ENCODE assay signal across 8 mouse cellular contexts in the genomic region with DNA sequence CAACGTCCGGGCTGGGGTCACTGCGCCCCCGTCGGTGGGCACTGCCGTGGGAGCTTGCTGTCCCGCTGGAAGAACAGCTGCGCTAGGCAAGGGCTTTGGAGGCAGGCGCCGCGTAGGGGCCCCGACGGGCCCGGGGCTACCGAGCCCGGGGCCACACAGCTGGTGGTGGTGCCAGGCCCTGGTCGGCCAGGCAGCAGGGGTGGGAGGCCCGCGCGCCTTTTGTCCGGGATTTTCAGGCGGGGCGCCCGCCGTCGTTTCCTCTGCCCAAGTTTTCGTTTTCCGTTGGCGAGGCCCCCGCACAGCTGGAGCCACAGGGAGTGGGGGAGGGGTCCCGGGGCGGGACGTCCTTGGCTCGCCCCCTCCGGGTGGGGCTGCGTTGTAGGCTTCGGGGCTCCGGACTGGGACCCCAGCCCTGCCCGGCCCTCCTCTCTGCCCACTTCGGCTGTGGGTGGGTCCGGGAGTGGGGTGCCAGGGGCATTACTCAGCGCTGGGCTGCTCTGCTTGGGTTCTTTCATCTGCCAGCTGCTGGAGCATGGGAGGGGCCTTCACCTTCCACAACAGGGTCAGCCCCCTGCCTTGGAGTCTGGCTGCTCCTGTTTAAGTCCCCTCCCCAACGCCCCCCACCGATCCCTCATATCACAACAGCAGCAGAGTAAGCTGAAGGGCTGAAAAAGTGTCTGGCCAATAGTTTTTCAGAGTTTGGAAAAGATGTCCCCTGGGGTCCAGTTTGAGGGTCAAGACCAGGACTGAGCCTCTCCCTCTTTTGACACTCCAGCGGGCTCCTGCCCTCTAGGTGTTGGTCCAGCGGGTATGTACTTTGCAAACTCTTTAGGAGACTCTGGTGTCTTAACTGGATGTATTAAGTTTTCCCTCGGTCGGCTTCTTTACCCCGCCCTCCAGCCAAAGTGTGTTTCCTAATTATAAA. TPM values are rescaled to one million over a fixed set of nuclear protein-coding genes. Genes with fewer than 3 reads are reported as not detected.
A peak's percentile ranks its signal among the peaks of the same experiment; 100 is the strongest.
DNase-seq lines count a peak whose midpoint lies in the region; ATAC-seq and TF ChIP-seq lines count a peak whose summit lies in the region.

No protein-coding gene starts in this region.

- peak overlapping the region; percentile 49 for H3K4me2 ChIP-seq in forebrain, postnatal 0 days (ENCODE audit: low read depth)
- H3K4me2 ChIP-seq in hindbrain, embryonic 15.5 days, result peak overlapping the region; percentile 58
- peak overlapping the region; percentile 99 for H3K4me2 ChIP-seq in liver, embryonic 16.5 days (ENCODE audit: low read depth, low read length)

- TF ChIP-seq CTCF in forebrain, postnatal 0 days (IDR thresholded peaks at IDR 0.05; ENCODE audit: low read depth), result no peak
- no peak for TF ChIP-seq CTCF in olfactory bulb, adult 2 months (IDR thresholded peaks at IDR 0.05; ENCODE audit: insufficient read depth, low read depth, low read length)

- no peak for TF ChIP-seq POLR2A in olfactory bulb, adult 2 months (IDR thresholded peaks at IDR 0.05; ENCODE audit: insufficient read depth, low read depth, low read length)

- 7% methylated on average over 47 of the region's 49 CpGs for WGBS in forebrain, postnatal 0 days
- 4% methylated on average over 46 of the region's 49 CpGs for WGBS in hindbrain, embryonic 15.5 days
- WGBS in liver, embryonic 16.5 days (ENCODE audit: insufficient replicate concordance), result 2% methylated on average over 49 of the region's 49 CpGs
- 7% methylated on average over 49 of the region's 49 CpGs for WGBS in olfactory bulb, adult 2 months

- DNase-seq in heart, adult 11 months, result peak; percentile 98
- DNase-seq in heart, adult 8-10 months (ENCODE audit: low spot score), result no peak
- DNase-seq in ZHBTc4 (ENCODE audit: low read depth, low spot score), result peak; percentile 77
- no peak for DNase-seq in forebrain, postnatal 0 days
- no peak for DNase-seq in cerebellum, adult 9-10 months

- H3K4me3 ChIP-seq in forebrain, postnatal 0 days (ENCODE audit: low read depth, low read length), result peak overlapping the region; percentile 38
- H3K4me3 ChIP-seq in hindbrain, embryonic 15.5 days, result peak overlapping the region; percentile 44
- peak overlapping the region; percentile 90 for H3K4me3 ChIP-seq in liver, embryonic 16.5 days (ENCODE audit: low read depth, low read length)
- peak overlapping the region; percentile 52 for H3K4me3 ChIP-seq in olfactory bulb, adult 2 months (ENCODE audit: insufficient read depth, low read depth, low read length)

- peak overlapping the region; percentile 28; the same call in 1 of the 2 replicates for H3K9ac ChIP-seq in forebrain, postnatal 0 days
- H3K9ac ChIP-seq in hindbrain, embryonic 15.5 days, result peak overlapping the region; percentile 35
- peak overlapping the region; percentile 90 for H3K9ac ChIP-seq in liver, embryonic 16.5 days (ENCODE audit: low read depth, low read length)

- peak overlapping the region; percentile 23 for H3K27ac ChIP-seq in forebrain, postnatal 0 days (ENCODE audit: low read depth, low read length)
- peak overlapping the region; percentile 68; the same call in 1 of the 2 replicates for H3K27ac ChIP-seq in hindbrain, embryonic 15.5 days (replicated peaks)
- H3K27ac ChIP-seq in liver, embryonic 16.5 days (ENCODE audit: low read length), result peak overlapping the region; percentile 70
- no peak overlapping the region for H3K27ac ChIP-seq in olfactory bulb, adult 2 months (ENCODE audit: insufficient read depth, low read depth, low read length)

- H3K36me3 ChIP-seq in forebrain, postnatal 0 days (ENCODE audit: insufficient read depth), result no peaks in the 10 kb centered on the region
- no peaks in the 10 kb centered on the region for H3K36me3 ChIP-seq in hindbrain, embryonic 15.5 days
- no peaks in the 10 kb centered on the region for H3K36me3 ChIP-seq in liver, embryonic 16.5 days (ENCODE audit: control insufficient read depth, insufficient read depth)

- H3K9me3 ChIP-seq in forebrain, postnatal 0 days (ENCODE audit: low read length), result no peaks in the 10 kb centered on the region
- H3K9me3 ChIP-seq in hindbrain, embryonic 15.5 days, result no peaks in the 10 kb centered on the region
- no peaks in the 10 kb centered on the region for H3K9me3 ChIP-seq in liver, embryonic 16.5 days (replicated peaks; ENCODE audit: control insufficient read depth, low read length)

- peak; percentile 40 for ATAC-seq in forebrain, postnatal 0 days
- peak; percentile 13; the same call in 1 of the 2 replicates for ATAC-seq in hindbrain, embryonic 15.5 days (ENCODE audit: low FRiP score, low read depth)
- peak; percentile 50 for ATAC-seq in liver, embryonic 16.5 days (ENCODE audit: low read depth)

- no peaks in the 10 kb centered on the region for H3K27me3 ChIP-seq in forebrain, postnatal 0 days (ENCODE audit: insufficient read depth, low read length)
- peaks cover 12% of the 10 kb centered on the region for H3K27me3 ChIP-seq in hindbrain, embryonic 15.5 days
- no peaks in the 10 kb centered on the region for H3K27me3 ChIP-seq in liver, embryonic 16.5 days (ENCODE audit: control insufficient read depth, insufficient read depth, low read depth, low read length)

- 0 out of 2 replicates have a peak, but pooled peaks cover 5% of the 10 kb centered on the region for H3K4me1 ChIP-seq in forebrain, postnatal 0 days (ENCODE audit: insufficient read depth)
- peaks cover 15% of the 10 kb centered on the region for H3K4me1 ChIP-seq in hindbrain, embryonic 15.5 days (replicated peaks)
- H3K4me1 ChIP-seq in liver, embryonic 16.5 days (ENCODE audit: control insufficient read depth, low read depth, low read length), result peaks cover 43% of the 10 kb centered on the region
- H3K4me1 ChIP-seq in olfactory bulb, adult 2 months (ENCODE audit: control insufficient read depth, insufficient read depth, low read length), result peaks cover 29% of the 10 kb centered on the region

RNA-seq across cellular contexts. Expression of a gene that starts 0.6 kb away (rescaled TPM):
- total RNA-seq in heart, adult 8-10 months (2022), result 10 to 100 TPM; 13.3 to 14.9 (median 14.0) TPM
- total RNA-seq in forebrain, postnatal 0 days (2014; rRNA removed), result 52.7 and 52.9 TPM in 2 replicates
- polyA plus RNA-seq in forebrain, postnatal 0 days (2015; fragmentation: Nextera tagmentation; extraction: Ambion mirVana), result 7.0 and 10.2 TPM in 2 replicates
- 9.9 and 10.1 TPM in 2 replicates for polyA plus RNA-seq in hindbrain, embryonic 15.5 days (2015; fragmentation: Nextera tagmentation; extraction: Ambion mirVana)
- polyA plus RNA-seq in liver, embryonic 16.5 days (2015; fragmentation: Nextera tagmentation; extraction: Ambion mirVana), result 4.8 and 5.4 TPM in 2 replicates
- not detected in 2 replicates for polyA plus RNA-seq in olfactory bulb, adult 2 months (2012; ENCODE audit: insufficient read depth, insufficient read length, low replicate concordance, missing spikeins)

RNA-seq across cellular contexts. Expression of a gene that starts 53.6 kb away (rescaled TPM):
- 10 to 100 TPM; 19.2 to 23.4 (median 20.0) TPM for total RNA-seq in heart, adult 8-10 months (2022)
- 54.9 and 64.3 TPM in 2 replicates for total RNA-seq in forebrain, postnatal 0 days (2014; rRNA removed)
- polyA plus RNA-seq in forebrain, postnatal 0 days (2015; fragmentation: Nextera tagmentation; extraction: Ambion mirVana), result 5.3 and 6.4 TPM in 2 replicates
- polyA plus RNA-seq in hindbrain, embryonic 15.5 days (2015; fragmentation: Nextera tagmentation; extraction: Ambion mirVana), result 9.0 and 9.5 TPM in 2 replicates
- polyA plus RNA-seq in liver, embryonic 16.5 days (2015; fragmentation: Nextera tagmentation; extraction: Ambion mirVana), result 1.0 and 1.1 TPM in 2 replicates
- not detected in 2 replicates for polyA plus RNA-seq in olfactory bulb, adult 2 months (2012; ENCODE audit: insufficient read depth, insufficient read length, low replicate concordance, missing spikeins)

Comparison
In these comparisons a context has a peak if more than half of its experiments do, and no peak if none do; other contexts are left out.
1. DNase-seq: peak in heart, adult 11 months (single experiment) and ZHBTc4 (single experiment); none in heart, adult 8-10 months (single experiment), forebrain, postnatal 0 days (single experiment) and cerebellum, adult 9-10 months (single experiment).
2. H3K4me2 ChIP-seq: peak in every context shown above with its lines; median percentile 99 in liver, embryonic 16.5 days; 58 in hindbrain, embryonic 15.5 days; 49 in forebrain, postnatal 0 days.
3. H3K4me3 ChIP-seq: peak in every context shown above with its lines; median percentile 90 in liver, embryonic 16.5 days; 52 in olfactory bulb, adult 2 months; 44 in hindbrain, embryonic 15.5 days; 38 in forebrain, postnatal 0 days.
4. H3K9ac ChIP-seq: peak in every context shown above with its lines; median percentile 90 in liver, embryonic 16.5 days; 35 in hindbrain, embryonic 15.5 days; 28 in forebrain, postnatal 0 days.
5. Peak in every context shown above with its lines, with median percentiles within 50 percentile points of each other: ATAC-seq.